Mouse (Mus musculus) lung, postnatal 25 days (tissue): Measurements from ENCODE around the gene Exoc3.

Source experiments
- DNase-seq: peaks from one replicate; pipeline ENCODE4 v3.0.0; 2022; ENCODE audit warnings: low spot score

Gene Exoc3

DNA sequence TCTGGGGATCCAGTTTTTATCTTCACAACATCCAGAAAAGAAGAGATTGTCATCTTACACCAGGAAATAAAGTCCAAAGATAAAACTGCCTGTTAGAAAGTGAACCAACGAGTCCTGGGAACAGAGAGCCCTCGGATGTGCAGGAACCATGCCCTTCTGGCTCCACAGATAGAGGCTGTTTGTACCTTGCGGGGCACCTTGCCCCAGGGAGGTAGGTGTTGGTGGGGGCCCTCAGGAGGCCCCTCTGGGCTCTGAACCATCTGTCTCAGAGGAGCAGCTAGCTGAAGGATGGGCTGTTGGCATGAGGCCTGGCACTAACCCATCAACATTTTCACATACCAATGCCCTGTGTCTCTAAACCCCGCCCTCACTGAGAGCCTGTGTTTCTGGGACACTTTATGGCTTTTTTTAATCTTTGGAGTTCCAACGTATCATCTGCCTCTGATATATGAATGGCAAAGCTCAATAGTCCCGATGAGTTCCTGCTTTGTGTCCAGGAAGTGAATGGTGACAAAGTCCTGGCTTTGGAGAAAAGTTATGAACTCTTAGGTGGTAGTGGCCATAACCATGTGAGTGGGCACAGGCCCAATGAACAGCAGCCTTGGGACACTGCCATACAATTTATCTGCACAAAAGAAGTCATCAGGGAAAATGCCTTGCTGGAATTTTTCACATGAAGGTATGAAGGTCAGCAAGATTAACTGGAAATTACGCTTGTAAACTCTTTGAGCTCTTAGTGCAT, 69.5 kb downstream of the Exoc3 start:
- DNase-seq, result no peak

DNA sequence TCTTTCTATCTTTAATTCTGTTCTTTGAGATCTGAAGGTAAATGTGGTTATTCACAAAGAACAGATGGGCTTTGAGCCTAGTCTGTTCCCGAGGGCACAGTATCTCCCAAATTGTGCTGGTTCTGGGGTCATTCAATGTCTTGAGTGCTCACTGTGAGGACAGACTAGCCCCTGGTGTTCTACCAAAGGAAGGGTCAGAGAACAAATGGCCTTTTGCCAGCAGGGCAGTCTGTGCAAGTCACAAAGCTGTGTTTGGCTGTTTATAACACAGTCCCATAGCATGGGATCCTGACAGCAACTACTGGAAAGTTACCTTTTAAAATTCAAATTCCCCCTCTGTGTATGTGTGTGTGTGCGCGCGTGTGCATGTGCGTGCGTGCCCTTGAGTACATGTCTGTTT, 78.6 kb downstream of the Exoc3 start:
- DNase-seq, result no peak

DNA sequence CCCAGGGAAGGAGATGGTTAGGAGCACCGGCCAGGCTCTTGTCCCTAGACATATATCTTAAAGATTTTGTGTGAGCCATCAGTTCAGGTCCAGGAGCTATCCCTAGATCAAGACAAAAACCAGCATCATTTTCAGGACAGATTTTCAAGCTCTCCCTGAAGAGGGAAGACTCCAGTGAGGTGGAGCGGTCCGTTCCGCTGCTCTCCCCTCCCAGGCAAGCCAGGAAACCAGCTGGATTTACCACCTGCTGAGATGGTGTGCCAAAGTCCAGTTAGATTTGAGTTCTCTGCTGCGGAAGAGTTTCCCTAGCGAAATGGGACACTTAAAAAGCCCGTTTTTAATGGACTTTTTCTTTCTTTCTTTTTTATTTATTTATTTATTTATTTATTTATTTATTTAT, 81.0 kb downstream of the Exoc3 start:
- DNase-seq, result no peak

DNA sequence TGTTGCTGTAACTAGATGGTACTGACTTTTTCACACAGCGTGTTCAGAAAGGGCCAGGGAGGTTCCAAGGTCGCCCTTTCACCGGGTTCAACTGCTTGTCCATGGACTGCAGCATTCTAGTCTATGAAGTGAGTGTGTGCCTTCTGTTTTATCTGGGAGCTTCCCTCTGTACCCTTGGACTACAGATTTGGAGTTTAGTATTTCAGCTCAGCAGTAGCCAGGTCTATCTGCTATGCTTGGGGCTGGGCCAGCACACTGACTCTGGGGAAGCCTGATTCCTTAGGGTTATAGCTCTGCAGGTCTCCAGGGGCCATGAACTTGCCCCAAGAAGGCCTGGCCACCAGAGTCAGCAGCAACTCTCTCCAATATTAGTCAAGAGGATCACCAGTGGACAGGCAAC, 85.9 kb downstream of the Exoc3 start:
- no peak for DNase-seq

DNA sequence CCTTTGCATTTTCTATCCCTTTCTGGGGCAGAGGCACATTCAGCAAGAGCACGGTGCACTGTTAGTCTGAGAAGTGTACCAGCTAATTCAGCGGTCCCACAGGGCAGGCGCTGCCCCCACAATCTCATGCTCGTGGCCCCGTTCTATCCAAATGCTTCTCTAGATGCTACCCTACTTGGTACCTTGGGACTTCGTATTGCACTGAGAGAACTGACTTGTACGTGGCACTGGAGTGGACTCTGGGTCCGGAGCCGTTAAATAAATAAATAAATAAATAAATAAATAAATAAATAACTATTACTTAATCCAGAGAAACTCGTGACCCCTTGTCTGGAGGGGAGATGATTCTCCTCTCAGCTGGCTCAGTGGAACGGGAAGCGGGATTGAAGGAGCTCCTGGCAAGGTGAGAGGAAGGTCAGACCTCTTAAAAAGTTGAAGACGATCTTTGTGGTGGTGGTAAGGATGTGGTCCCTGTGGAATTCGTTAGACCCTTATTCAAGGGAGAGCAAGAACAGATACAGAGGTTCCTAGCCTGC, 86.7 kb downstream of the Exoc3 start:
- no peak for DNase-seq

DNA sequence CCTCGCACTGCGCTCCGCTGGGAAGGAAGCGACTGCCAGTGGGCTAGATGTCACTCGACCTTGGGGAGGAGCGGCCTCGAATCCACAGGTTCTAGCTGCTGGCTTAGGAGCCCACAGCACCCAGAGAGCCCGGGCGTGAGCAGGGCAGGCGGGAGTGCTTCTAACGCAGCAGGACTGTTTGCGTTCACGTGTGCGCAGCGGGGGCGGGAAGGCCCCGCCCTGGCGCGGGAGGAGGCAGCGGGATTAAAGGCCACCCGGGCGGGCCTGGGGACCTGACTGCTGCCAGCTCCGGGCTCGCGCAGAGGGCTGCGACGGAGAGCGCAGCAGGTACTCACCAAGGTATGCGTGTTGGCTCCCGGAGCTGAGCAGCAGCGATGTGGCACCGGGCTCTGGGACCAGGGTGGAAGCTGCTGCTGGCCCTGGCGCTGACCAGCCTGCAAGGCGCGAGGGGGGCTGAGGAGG, 87.4 kb downstream of the Exoc3 start, which contains the start of gene Slc9a3:
Slc9a3 (plus strand) TSS at position 317 of the 462 bp plus-strand sequence.
- DNase-seq, result no peak
